Mouse (Mus musculus) liver, embryonic 15.5 days (tissue): ENCODE data around the gene Itpk1. TPM values are rescaled to one million over a fixed set of nuclear protein-coding genes. Genes with fewer than 3 reads are reported as not detected.

Source experiments
- ATAC-seq: fragments of 200-750 bp; cut with Nextera tagmentation; 2 replicates; pipeline ENCODE4 v1.8.0; 2017; ENCODE audit warnings: moderate number of reproducible peaks, mild to moderate bottlenecking, moderate library complexity; ENCODE audit not compliant: insufficient read depth
- H3K27ac ChIP-seq: fragments of 300-500 bp; sonication (generic); replicated peaks from 2 replicates; pipeline ENCODE4 v1.5.1; 2015; ENCODE audit warnings: mild to moderate bottlenecking, inconsistent platforms
- H3K27me3 ChIP-seq: fragments of 300-500 bp; sonication (generic); 2 replicates; pipeline ENCODE4 v1.6.1; 2015; ENCODE audit warnings: mild to moderate bottlenecking, inconsistent platforms
- H3K36me3 ChIP-seq: fragments of 300-500 bp; sonication (generic); replicated peaks from 2 replicates; pipeline ENCODE4 v1.6.1; 2015; ENCODE audit warnings: moderate library complexity, mild to moderate bottlenecking, inconsistent platforms
- H3K4me1 ChIP-seq: fragments of 300-500 bp; sonication (generic); replicated peaks from 2 replicates; pipeline ENCODE4 v1.6.1; 2015; ENCODE audit warnings: inconsistent platforms
- H3K4me2 ChIP-seq: fragments of 300-500 bp; sonication (generic); 2 replicates; pipeline ENCODE4 v1.6.1; 2015; ENCODE audit warnings: moderate library complexity, mild to moderate bottlenecking, inconsistent platforms
- H3K4me3 ChIP-seq: fragments of 300-500 bp; sonication (generic); replicated peaks from 2 replicates; pipeline ENCODE4 v1.5.1; 2015; ENCODE audit warnings: mild to moderate bottlenecking, inconsistent platforms
- H3K9ac ChIP-seq: fragments of 300-500 bp; sonication (generic); 2 replicates; pipeline ENCODE4 v1.6.1; 2015; ENCODE audit warnings: moderate library complexity, mild to moderate bottlenecking, inconsistent platforms
- H3K9me3 ChIP-seq: fragments of 300-500 bp; sonication (generic); replicated peaks from 2 replicates; pipeline ENCODE4 v1.6.1; 2016; ENCODE audit warnings: inconsistent platforms
- WGBS: fragments of 180-500 bp; shearing (Covaris S2); methylation state at CpG from one replicate; pipeline ENCODE4 v1.1.7; 2015; ENCODE audit warnings: mixed read lengths; ENCODE audit not compliant: insufficient replicate concordance; 5-methylcytosine and 5-hydroxymethylcytosine counted together
- polyA plus RNA-seq: library from polyadenylated mRNA; unstranded; fragments of >200 nt; fragmentation: Nextera tagmentation; extraction: Ambion mirVana; gene quantifications from 2 replicates; pipeline ENCODE4 v1.2.1, GENCODE M21; 2015

Gene Itpk1
- polyA plus RNA-seq, 1 experiment from 2014 or later, result 4.0 TPM

DNA sequence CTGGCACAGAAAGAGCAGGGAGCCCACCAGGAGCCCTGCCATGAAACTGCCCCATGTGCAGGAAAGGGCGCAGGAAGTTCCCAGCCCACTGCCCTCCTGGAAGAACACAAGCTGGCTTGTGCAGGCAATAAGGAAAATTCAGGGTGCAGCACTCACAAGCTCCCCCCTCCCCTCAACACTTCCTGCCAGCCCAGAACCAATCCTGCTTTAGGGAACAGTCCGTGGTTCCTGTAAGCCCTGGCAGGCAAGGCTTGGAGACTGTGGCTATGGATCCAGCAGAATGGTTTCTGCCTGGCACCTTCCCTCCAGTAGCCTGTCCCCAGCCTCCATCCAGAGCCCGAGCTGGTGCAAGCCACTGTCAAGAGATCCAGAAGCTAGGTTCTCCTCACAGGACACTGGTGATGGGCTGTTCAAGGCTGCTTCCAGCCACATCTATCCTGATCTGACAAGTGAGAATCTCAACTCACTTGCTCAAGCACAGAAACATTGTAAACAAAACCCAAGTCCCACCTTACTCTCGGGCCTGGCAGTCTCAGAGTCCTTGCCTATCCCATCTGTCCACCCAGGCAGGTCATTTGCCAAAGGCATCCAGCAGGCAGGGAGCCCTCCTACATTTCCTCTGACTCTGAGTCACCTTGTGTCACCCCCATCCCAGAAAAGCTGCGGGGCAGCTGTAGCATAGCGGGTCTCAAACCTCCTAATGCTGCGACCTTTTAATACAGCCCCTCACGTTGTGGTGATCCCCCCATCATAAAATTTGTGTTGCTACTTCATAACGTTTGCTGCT is 102.3 kb downstream of the Itpk1 start:
- no peak for ATAC-seq
- Histone ChIP-seq H3K4me3 (no peak overlapping the region), H3K27ac (no peak overlapping the region), H3K9me3 (no peaks in the 10 kb centered on the region), H3K9ac (no peak overlapping the region), H3K27me3 (no peaks in the 10 kb centered on the region), H3K36me3 (no peaks in the 10 kb centered on the region), H3K4me1 (no peaks in the 10 kb centered on the region), H3K4me2 (no peak overlapping the region)
- 65% methylated on average over 9 of the region's 9 CpGs for WGBS

GRCm38 (mm10) chr12:102601847-102602246 is 102.9 kb downstream of the Itpk1 start:
- H3K9me3 ChIP-seq, result no peaks in the 10 kb centered on the region
- no peaks in the 10 kb centered on the region for H3K36me3 ChIP-seq
- no peak overlapping the region for H3K4me2 ChIP-seq
- H3K27ac ChIP-seq, result no peak overlapping the region
- ATAC-seq, result no peak
- no peaks in the 10 kb centered on the region for H3K27me3 ChIP-seq
- H3K9ac ChIP-seq, result no peak overlapping the region
- WGBS, result 61% methylated on average over 8 of the region's 8 CpGs
- H3K4me1 ChIP-seq, result no peaks in the 10 kb centered on the region
- no peak overlapping the region for H3K4me3 ChIP-seq

GRCm38 (mm10) chr12:102600345-102600744 is 104.4 kb downstream of the Itpk1 start:
- WGBS, result 73% methylated on average over 6 of the region's 6 CpGs
- H3K4me1 ChIP-seq, result no peaks in the 10 kb centered on the region
- no peak for ATAC-seq
- H3K27ac ChIP-seq, result no peak overlapping the region
- H3K36me3 ChIP-seq, result no peaks in the 10 kb centered on the region
- no peaks in the 10 kb centered on the region for H3K9me3 ChIP-seq
- H3K4me3 ChIP-seq, result no peak overlapping the region
- H3K4me2 ChIP-seq, result no peak overlapping the region
- no peak overlapping the region for H3K9ac ChIP-seq
- H3K27me3 ChIP-seq, result no peaks in the 10 kb centered on the region

- ATAC-seq, result no peak
- 73% methylated on average over 7 of the region's 7 CpGs for WGBS
Measured at GRCm38 (mm10) chr12:102599801-102600200, 104.9 kb downstream of the Itpk1 start.

DNA sequence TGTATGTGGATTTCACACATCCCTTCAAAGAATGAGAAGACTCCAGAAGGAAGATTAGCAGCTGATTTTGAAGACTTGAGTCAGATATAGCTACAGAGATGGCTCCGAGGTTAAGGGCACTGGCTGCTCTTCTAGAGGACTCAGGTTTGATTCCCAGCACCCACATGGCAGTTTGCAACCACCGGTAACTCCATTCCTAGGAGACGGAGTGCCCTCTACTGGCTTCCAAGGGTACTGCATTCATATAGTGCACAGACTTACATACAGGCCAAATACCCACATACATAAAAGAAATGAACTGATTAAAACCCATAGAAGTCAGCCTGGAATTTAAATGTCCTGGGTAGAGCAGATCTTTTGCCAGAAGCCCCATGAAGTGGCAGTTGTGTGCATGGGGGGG is 106.2 kb downstream of the Itpk1 start:
- Histone ChIP-seq H3K36me3 (no peaks in the 10 kb centered on the region), H3K9me3 (no peaks in the 10 kb centered on the region), H3K9ac (no peak overlapping the region), H3K27ac (no peak overlapping the region), H3K4me1 (no peaks in the 10 kb centered on the region), H3K4me3 (no peak overlapping the region), H3K4me2 (no peak overlapping the region), H3K27me3 (no peaks in the 10 kb centered on the region)
- 83% methylated on average over 3 of the region's 3 CpGs for WGBS
- no peak for ATAC-seq

More at GRCm38 (mm10) chr12:102599801-102600200, 104.9 kb downstream of the Itpk1 start:
- Histone ChIP-seq H3K4me3 (no peak overlapping the region), H3K36me3 (no peaks in the 10 kb centered on the region), H3K27me3 (no peaks in the 10 kb centered on the region), H3K4me1 (no peaks in the 10 kb centered on the region), H3K27ac (no peak overlapping the region), H3K9me3 (no peaks in the 10 kb centered on the region), H3K4me2 (no peak overlapping the region), H3K9ac (no peak overlapping the region)

GRCm38 (mm10) chr12:102597466-102597865 is 107.3 kb downstream of the Itpk1 start:
- no peaks in the 10 kb centered on the region for H3K27me3 ChIP-seq
- no peak for ATAC-seq
- no peaks in the 10 kb centered on the region for H3K36me3 ChIP-seq
- no peaks in the 10 kb centered on the region for H3K4me1 ChIP-seq
- H3K4me2 ChIP-seq, result no peak overlapping the region
- no peak overlapping the region for H3K4me3 ChIP-seq
- no peaks in the 10 kb centered on the region for H3K9me3 ChIP-seq
- H3K9ac ChIP-seq, result no peak overlapping the region
- WGBS, result 62% methylated on average over 4 of the region's 4 CpGs
- no peak overlapping the region for H3K27ac ChIP-seq

- Histone ChIP-seq H3K9ac (no peak overlapping the region), H3K36me3 (no peaks in the 10 kb centered on the region), H3K4me2 (no peak overlapping the region), H3K4me3 (no peak overlapping the region), H3K27ac (no peak overlapping the region), H3K4me1 (no peaks in the 10 kb centered on the region), H3K27me3 (no peaks in the 10 kb centered on the region), H3K9me3 (no peaks in the 10 kb centered on the region)
- no peak for ATAC-seq
- 57% methylated on average over 7 of the region's 7 CpGs for WGBS
Measured at GRCm38 (mm10) chr12:102596410-102596809, 108.3 kb downstream of the Itpk1 start.

GRCm38 (mm10) chr12:102594627-102595026 is 110.1 kb downstream of the Itpk1 start:
- H3K9me3 ChIP-seq, result no peaks in the 10 kb centered on the region
- no peak overlapping the region for H3K9ac ChIP-seq
- no peaks in the 10 kb centered on the region for H3K27me3 ChIP-seq
- no peaks in the 10 kb centered on the region for H3K36me3 ChIP-seq
- H3K4me3 ChIP-seq, result no peak overlapping the region
- 70% methylated on average over 9 of the region's 9 CpGs for WGBS
- H3K4me2 ChIP-seq, result no peak overlapping the region
- no peak overlapping the region for H3K27ac ChIP-seq
- ATAC-seq, result no peak
- no peaks in the 10 kb centered on the region for H3K4me1 ChIP-seq

DNA sequence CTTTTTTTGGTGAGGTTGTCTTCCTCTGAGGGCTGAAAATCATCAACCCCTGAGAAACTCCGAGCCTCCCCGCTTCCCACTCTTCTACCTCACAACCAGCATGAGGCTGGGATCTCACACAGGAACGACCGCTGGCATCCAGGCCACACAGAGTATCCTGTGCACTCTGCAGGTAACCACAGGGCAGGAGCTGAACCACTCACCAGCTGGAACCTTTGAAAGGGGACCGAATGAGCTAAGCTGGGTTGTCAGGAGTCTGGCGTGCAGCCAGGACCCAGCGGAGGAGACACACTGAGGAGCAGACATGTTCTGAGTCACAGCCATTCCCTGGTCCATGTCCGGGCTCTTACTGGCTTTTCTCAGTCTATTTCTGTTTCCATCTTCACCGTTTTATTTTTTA is 111.0 kb downstream of the Itpk1 start:
- Histone ChIP-seq H3K36me3 (no peaks in the 10 kb centered on the region), H3K27me3 (no peaks in the 10 kb centered on the region), H3K4me2 (no peak overlapping the region), H3K9ac (no peak overlapping the region), H3K27ac (no peak overlapping the region), H3K4me1 (no peaks in the 10 kb centered on the region), H3K4me3 (no peak overlapping the region), H3K9me3 (no peaks in the 10 kb centered on the region)
- no peak for ATAC-seq
- 69% methylated on average over 9 of the region's 9 CpGs for WGBS

GRCm38 (mm10) chr12:102590711-102591360 is 113.9 kb downstream of the Itpk1 start:
- Histone ChIP-seq H3K27me3 (no peaks in the 10 kb centered on the region), H3K27ac (no peak overlapping the region), H3K36me3 (no peaks in the 10 kb centered on the region), H3K9ac (no peak overlapping the region), H3K4me3 (no peak overlapping the region), H3K4me2 (no peak overlapping the region), H3K9me3 (no peaks in the 10 kb centered on the region), H3K4me1 (no peaks in the 10 kb centered on the region)
- ATAC-seq, result no peak
- 78% methylated on average over 17 of the region's 17 CpGs for WGBS

DNA sequence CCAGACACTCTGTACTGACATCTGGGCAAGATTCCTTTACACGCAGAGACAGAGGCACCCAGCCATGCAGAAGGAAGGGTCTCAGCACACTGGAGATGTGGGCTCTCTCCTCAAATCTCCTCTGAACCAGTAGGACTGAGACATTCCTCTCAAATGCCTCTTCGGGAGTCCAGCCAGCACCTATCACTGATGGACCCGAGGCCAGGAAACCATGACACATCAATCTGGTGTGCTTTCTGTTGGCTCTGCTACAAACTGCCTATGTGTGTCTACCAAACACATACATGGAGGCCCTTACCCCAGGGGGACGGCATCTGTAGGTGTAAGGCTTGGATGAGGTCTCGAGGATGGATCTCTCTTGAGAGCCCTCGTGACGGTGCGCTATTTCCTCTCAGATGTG is 117.6 kb downstream of the Itpk1 start:
- no peak for ATAC-seq
- no peaks in the 10 kb centered on the region for H3K9me3 ChIP-seq
- no peak overlapping the region for H3K4me3 ChIP-seq
- no peaks in the 10 kb centered on the region for H3K36me3 ChIP-seq
- 70% methylated on average over 8 of the region's 8 CpGs for WGBS
- H3K4me2 ChIP-seq, result no peak overlapping the region
- no peaks in the 10 kb centered on the region for H3K4me1 ChIP-seq
- H3K9ac ChIP-seq, result no peak overlapping the region
- no peaks in the 10 kb centered on the region for H3K27me3 ChIP-seq
- H3K27ac ChIP-seq, result no peak overlapping the region
